Mouse (Mus musculus) forebrain, embryonic 11.5 days (tissue): ENCODE data around the gene Tle3. TPM values are rescaled to one million over a fixed set of nuclear protein-coding genes. Genes with fewer than 3 reads are reported as not detected.

Experiments
- ATAC-seq: fragments of 200-750 bp; cut with Nextera tagmentation; replicated peaks from 2 replicates; pipeline ENCODE4 v1.8.0; 2017; ENCODE audit warnings: moderate TSS enrichment; ENCODE audit not compliant: low FRiP score
- DNase-seq: peaks from one replicate; pipeline ENCODE4 v3.0.0-alpha.2; 2017; ENCODE audit warnings: low spot score
- H3K27ac ChIP-seq: fragments of 300-500 bp; sonication (generic); 2 replicates; pipeline ENCODE4 v1.5.1; 2014; ENCODE audit warnings: low read depth, low read length
- H3K27me3 ChIP-seq: fragments of 300-500 bp; sonication (generic); 2 replicates; pipeline ENCODE4 v1.6.1; 2014; ENCODE audit warnings: mild to moderate bottlenecking, low read length, mixed read lengths; ENCODE audit not compliant: control insufficient read depth, insufficient read depth
- H3K36me3 ChIP-seq: fragments of 300-500 bp; sonication (generic); 2 replicates; pipeline ENCODE4 v1.6.1; 2014; ENCODE audit warnings: mild to moderate bottlenecking, low read length, moderate library complexity, mixed read lengths; ENCODE audit not compliant: control insufficient read depth, insufficient read depth
- H3K4me1 ChIP-seq: fragments of 300-500 bp; sonication (generic); replicated peaks from 2 replicates; pipeline ENCODE4 v1.6.1; 2014; ENCODE audit warnings: low read length, mixed read lengths; ENCODE audit not compliant: control insufficient read depth, insufficient read depth
- H3K4me2 ChIP-seq: fragments of 300-500 bp; sonication (generic); 2 replicates; pipeline ENCODE4 v1.6.1; 2014; ENCODE audit warnings: low read depth, mild to moderate bottlenecking, low read length, moderate library complexity, mixed read lengths; ENCODE audit not compliant: severe bottlenecking
- H3K4me3 ChIP-seq: fragments of 300-500 bp; sonication (generic); 2 replicates; pipeline ENCODE4 v1.5.1; 2014; ENCODE audit warnings: low read depth, low read length
- H3K9ac ChIP-seq: fragments of 300-500 bp; sonication (generic); 2 replicates; pipeline ENCODE4 v1.6.1; 2014; ENCODE audit warnings: low read length
- H3K9me3 ChIP-seq: fragments of 300-500 bp; sonication (generic); 2 replicates; pipeline ENCODE4 v1.6.1; 2016; ENCODE audit warnings: low read length, mixed read lengths; ENCODE audit not compliant: control insufficient read depth
- WGBS: fragments of 180-500 bp; shearing (Covaris S2); extraction: QIAGEN DNeasy Blood & Tissue Kit; methylation state at CpG from one replicate; pipeline ENCODE4 v1.1.7; 2014; 5-methylcytosine and 5-hydroxymethylcytosine counted together
- polyA plus RNA-seq: library from polyadenylated mRNA; unstranded; fragments of >200 nt; fragmentation: Nextera tagmentation; extraction: Ambion mirVana; gene quantifications from 2 replicates; pipeline ENCODE4 v1.2.1, GENCODE M21; 2014

Tle3 gene
- polyA plus RNA-seq, 1 experiment from 2014 or later: 58.2 TPM

GRCm38 (mm10) chr9:61404998-61405621, 32.9 kb downstream of the Tle3 start:
- Histone ChIP-seq H3K9me3 (no peaks in the 10 kb centered on the region), H3K9ac (no peak overlapping the region), H3K27ac (peak overlapping the region; percentile 58), H3K27me3 (no peaks in the 10 kb centered on the region), H3K4me2 (peak overlapping the region; percentile 24; the same call in 1 of the 2 replicates), H3K4me3 (no peak overlapping the region), H3K36me3 (peaks cover 26% of the 10 kb centered on the region), H3K4me1 (peaks cover 48% of the 10 kb centered on the region)
- DNase-seq (peak; percentile 94), ATAC-seq (peak; percentile 89)
- WGBS: 5% methylated on average over 19 of the region's 19 CpGs

DNA sequence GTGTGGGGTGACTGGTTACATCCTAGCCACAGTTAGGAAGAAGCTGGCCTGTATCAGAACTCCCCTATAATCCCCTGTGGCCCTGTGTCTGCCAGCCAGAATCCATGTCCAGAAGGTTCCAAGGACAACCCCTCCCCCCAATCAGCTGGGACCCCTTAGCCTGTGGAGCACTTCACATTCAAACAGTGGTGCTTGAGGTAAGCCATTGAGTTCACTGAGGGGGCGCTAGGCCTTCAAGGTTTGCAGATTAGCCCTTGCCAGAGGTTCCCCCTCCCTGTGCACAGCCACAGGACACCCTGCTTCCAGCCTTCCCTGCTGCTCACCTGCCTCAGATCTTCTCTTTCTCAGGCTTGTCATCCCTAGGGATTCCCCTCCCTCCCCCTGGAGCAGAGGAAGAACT, 34.2 kb downstream of the Tle3 start:
- DNase-seq (no peak), ATAC-seq (no peak)
- Histone ChIP-seq H3K27me3 (no peaks in the 10 kb centered on the region), H3K4me3 (no peak overlapping the region), H3K9ac (no peak overlapping the region), H3K27ac (no peak overlapping the region), H3K4me1 (peaks cover 43% of the 10 kb centered on the region), H3K36me3 (peaks cover 28% of the 10 kb centered on the region), H3K9me3 (no peaks in the 10 kb centered on the region), H3K4me2 (no peak overlapping the region)
- WGBS: 60% methylated on average over 1 of the region's 1 CpGs

- WGBS: 93% methylated on average over 8 of the region's 8 CpGs
- no peak for ATAC-seq
- peaks cover 40% of the 10 kb centered on the region for H3K36me3 ChIP-seq
- no peaks in the 10 kb centered on the region for H3K9me3 ChIP-seq
- peaks cover 21% of the 10 kb centered on the region for H3K4me1 ChIP-seq
- H3K4me2 ChIP-seq: no peak overlapping the region
- H3K4me3 ChIP-seq: no peak overlapping the region
- H3K27me3 ChIP-seq: no peaks in the 10 kb centered on the region
- no peak overlapping the region for H3K9ac ChIP-seq
- no peak overlapping the region for H3K27ac ChIP-seq
- no peak for DNase-seq
Observed at GRCm38 (mm10) chr9:61409046-61409445, 36.9 kb downstream of the Tle3 start.

DNA sequence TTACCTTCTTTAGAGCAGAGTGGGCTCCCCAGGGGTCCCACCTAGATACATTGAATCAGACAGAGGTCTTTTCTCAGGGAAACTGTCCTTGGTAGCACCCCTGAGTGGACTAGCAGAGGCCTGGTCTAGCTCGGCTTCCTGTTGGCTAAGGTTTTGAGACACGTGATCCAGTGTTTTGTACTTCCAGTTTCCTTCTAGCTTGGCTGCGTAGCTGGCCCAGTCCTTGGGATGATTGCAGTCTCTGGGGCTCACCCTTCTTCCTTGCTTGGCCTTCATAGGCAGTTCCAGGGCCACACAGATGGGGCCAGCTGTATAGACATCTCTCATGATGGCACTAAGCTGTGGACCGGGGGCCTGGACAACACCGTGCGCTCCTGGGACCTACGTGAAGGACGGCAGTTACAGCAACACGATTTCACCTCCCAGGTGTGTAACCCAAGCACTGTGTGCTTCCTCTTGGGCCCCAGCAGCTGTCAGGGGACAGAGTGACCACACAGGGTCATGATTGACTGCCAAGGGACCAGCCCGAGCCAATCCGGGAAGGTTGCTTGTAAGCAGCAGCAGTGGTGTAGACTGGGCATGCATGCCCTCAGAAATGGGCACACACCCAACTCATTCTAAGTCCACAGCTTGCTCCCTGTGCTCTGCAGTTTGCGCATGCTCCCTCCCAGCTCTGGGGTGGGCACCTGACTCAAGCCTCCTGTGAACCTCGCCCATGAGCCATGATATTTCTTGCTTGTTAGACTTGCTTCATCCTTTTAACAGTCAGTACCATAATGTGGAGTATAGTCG, 41.7 kb downstream of the Tle3 start:
- Histone ChIP-seq H3K27me3 (no peaks in the 10 kb centered on the region), H3K27ac (no peak overlapping the region; the same call in 1 of the 2 replicates), H3K4me3 (no peak overlapping the region), H3K36me3 (peaks cover 53% of the 10 kb centered on the region), H3K9ac (no peak overlapping the region), H3K9me3 (no peaks in the 10 kb centered on the region), H3K4me2 (no peak overlapping the region), H3K4me1 (no peaks in the 10 kb centered on the region)
- DNase-seq (no peak), ATAC-seq (no peak)
- 93% methylated on average over 14 of the region's 14 CpGs for WGBS

DNA sequence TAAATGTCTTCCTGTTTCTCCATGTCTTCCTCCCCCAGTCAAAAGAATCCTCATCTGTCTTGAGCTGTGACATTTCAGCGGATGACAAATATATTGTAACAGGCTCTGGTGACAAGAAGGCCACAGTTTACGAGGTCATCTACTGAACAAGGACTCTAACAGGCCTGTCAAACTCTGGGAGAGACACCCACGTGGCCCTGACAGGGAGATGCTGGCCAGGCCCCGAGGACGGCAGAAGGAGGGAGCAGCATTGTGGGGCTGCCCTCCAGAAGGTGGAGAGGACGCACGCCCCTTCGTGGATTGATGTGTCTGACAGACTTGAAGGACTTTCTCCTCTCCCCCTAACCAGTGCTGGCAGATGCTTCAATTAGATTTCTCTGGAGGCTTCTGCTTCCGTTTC, 44.4 kb downstream of the Tle3 start:
- no peaks in the 10 kb centered on the region for H3K9me3 ChIP-seq
- H3K9ac ChIP-seq: no peak overlapping the region
- H3K27ac ChIP-seq: no peak overlapping the region
- H3K4me2 ChIP-seq: no peak overlapping the region
- no peak for ATAC-seq
- H3K4me1 ChIP-seq: no peaks in the 10 kb centered on the region
- no peaks in the 10 kb centered on the region for H3K27me3 ChIP-seq
- 83% methylated on average over 9 of the region's 9 CpGs for WGBS
- peaks cover 36% of the 10 kb centered on the region for H3K36me3 ChIP-seq
- DNase-seq: no peak
- no peak overlapping the region for H3K4me3 ChIP-seq

DNA sequence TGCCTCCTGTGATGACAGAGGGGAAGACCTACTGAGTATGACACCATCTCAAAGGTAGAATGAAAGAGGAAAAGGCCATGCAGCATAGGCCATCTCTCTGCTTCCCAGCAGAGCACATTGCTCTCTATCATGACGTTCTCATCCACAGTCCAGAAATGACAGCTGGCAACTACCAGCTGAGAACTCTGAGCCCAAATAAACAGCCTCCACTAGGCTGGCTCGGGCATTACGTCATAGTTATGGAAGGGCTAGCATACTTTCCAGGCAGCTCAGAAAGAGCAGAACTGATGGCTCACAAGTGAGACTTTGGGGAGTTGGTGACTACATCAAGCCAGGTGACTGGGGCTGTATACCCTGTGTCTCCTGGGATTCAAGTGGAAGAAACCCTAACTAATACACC, 49.5 kb downstream of the Tle3 start:
- WGBS: 91% methylated on average over 3 of the region's 3 CpGs
- H3K4me3 ChIP-seq: no peak overlapping the region
- ATAC-seq: no peak

DNA sequence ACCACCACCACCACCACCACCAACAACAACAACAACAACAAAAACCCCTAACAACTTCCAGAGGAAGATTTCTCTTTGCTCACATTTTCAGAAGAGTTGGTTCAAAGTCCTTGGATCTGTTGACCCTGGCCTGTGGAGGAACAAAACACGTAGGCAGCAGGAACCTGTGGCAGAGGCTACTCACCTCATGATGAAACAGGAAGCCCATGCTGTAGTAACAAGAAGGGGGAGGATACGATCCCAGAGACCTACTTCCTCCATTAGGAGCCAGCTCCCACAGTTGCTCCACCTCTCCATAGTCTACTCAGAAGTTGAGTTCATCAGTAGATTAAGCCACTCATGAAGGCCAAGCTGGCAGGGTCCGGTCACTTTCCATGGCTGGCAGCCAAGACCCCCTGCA, 52.1 kb downstream of the Tle3 start:
- H3K4me1 ChIP-seq: no peaks in the 10 kb centered on the region
- H3K4me3 ChIP-seq: no peak overlapping the region
- H3K36me3 ChIP-seq: no peaks in the 10 kb centered on the region; the same call in 1 of the 2 replicates
- H3K4me2 ChIP-seq: no peak overlapping the region
- H3K27me3 ChIP-seq: no peaks in the 10 kb centered on the region
- 90% methylated on average over 3 of the region's 3 CpGs for WGBS
- DNase-seq (no peak), ATAC-seq (no peak)
- no peaks in the 10 kb centered on the region for H3K9me3 ChIP-seq
- H3K27ac ChIP-seq: no peak overlapping the region
- no peak overlapping the region for H3K9ac ChIP-seq

More for the DNA sequence above, 49.5 kb downstream of the Tle3 start:
- no peak overlapping the region for H3K27ac ChIP-seq
- no peaks in the 10 kb centered on the region for H3K9me3 ChIP-seq
- no peak for DNase-seq
- no peaks in the 10 kb centered on the region for H3K4me1 ChIP-seq
- H3K36me3 ChIP-seq: no peaks in the 10 kb centered on the region; the same call in 1 of the 2 replicates
- no peak overlapping the region for H3K9ac ChIP-seq
- no peaks in the 10 kb centered on the region for H3K27me3 ChIP-seq
- H3K4me2 ChIP-seq: no peak overlapping the region

DNA sequence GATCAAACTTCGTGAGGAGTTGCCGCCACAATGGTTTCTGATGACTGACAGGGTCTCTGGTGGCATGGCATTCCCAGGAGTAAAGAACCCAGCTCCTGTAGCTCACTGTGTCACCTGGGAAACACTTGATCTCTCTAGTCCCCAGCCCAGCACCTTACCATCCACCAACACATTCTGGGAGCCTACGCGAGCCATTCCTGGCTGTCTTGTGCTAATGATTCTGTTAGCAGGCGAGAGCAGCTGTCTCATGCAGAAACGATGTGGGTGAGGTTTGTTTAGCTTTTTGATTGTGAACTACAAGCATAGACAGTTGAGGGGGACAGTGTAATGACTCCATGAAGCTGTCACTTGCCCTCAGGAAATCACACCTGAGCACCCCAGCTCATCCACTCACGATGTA, 54.3 kb downstream of the Tle3 start:
- Histone ChIP-seq H3K4me1 (no peaks in the 10 kb centered on the region), H3K27ac (no peak overlapping the region), H3K27me3 (no peaks in the 10 kb centered on the region), H3K36me3 (no peaks in the 10 kb centered on the region), H3K4me3 (no peak overlapping the region), H3K9ac (no peak overlapping the region), H3K4me2 (no peak overlapping the region), H3K9me3 (no peaks in the 10 kb centered on the region)
- no peak for ATAC-seq
- WGBS: 85% methylated on average over 7 of the region's 7 CpGs
- no peak for DNase-seq
